Mouse (Mus musculus) cerebellum, postnatal 25 days (tissue): ENCODE results near the gene Ppp1r1a.

ENCODE experiments used
- DNase-seq, 2 experiments: peaks; one replicate each; pipeline ENCODE4 v3.0.0; 2021; ENCODE audit warnings: mixed read lengths in 2 of 2

Ppp1r1a gene

GRCm38 (mm10) chr15:103514119-103514518 is 23.7 kb downstream of the Ppp1r1a start:
- DNase-seq = peak; percentile 86 to 91

GRCm38 (mm10) chr15:103513621-103514031 is 24.2 kb downstream of the Ppp1r1a start:
- DNase-seq = peak in 1 of 2 experiments; percentile 46

- DNase-seq = no peak
Measured at GRCm38 (mm10) chr15:103511652-103512051, 26.2 kb downstream of the Ppp1r1a start.

GRCm38 (mm10) chr15:103509317-103509716 is 28.5 kb downstream of the Ppp1r1a start:
- no peak for DNase-seq

GRCm38 (mm10) chr15:103503660-103504059 is 34.1 kb downstream of the Ppp1r1a start:
- peak; percentile 45 to 48 for DNase-seq

GRCm38 (mm10) chr15:103503251-103503600 is 34.6 kb downstream of the Ppp1r1a start:
- no peak for DNase-seq

- DNase-seq = peak; percentile 72 to 84
Measured at GRCm38 (mm10) chr15:103502435-103503250, 35.2 kb downstream of the Ppp1r1a start, which contains the start of gene Pde1b. Gene Pde1b (plus strand): TSS chr15:103503034.

GRCm38 (mm10) chr15:103501186-103501585 is 36.6 kb downstream of the Ppp1r1a start:
- no peak for DNase-seq

- DNase-seq = no peak
Measured at GRCm38 (mm10) chr15:103500723-103501122, 37.1 kb downstream of the Ppp1r1a start.

- DNase-seq = no peak
Measured at GRCm38 (mm10) chr15:103498157-103498556, 39.6 kb downstream of the Ppp1r1a start.

GRCm38 (mm10) chr15:103496204-103497140 is 41.3 kb downstream of the Ppp1r1a start:
- DNase-seq = no peak

GRCm38 (mm10) chr15:103488336-103488735 is 49.5 kb downstream of the Ppp1r1a start:
- DNase-seq = no peak

- no peak for DNase-seq
Measured at GRCm38 (mm10) chr15:103486658-103487057, 51.1 kb downstream of the Ppp1r1a start.

- no peak for DNase-seq
Measured at GRCm38 (mm10) chr15:103485106-103485505, 52.7 kb downstream of the Ppp1r1a start.

- no peak for DNase-seq
Measured at GRCm38 (mm10) chr15:103484490-103484889, 53.3 kb downstream of the Ppp1r1a start.

GRCm38 (mm10) chr15:103482488-103482887 is 55.3 kb downstream of the Ppp1r1a start:
- DNase-seq = peak in 1 of 2 experiments; percentile 50
